Mouse (Mus musculus): ENCODE measurements at regions not wholly inside any gene's neighbourhood (a gene's known extent, or its start where the extent isn't known, plus 50 kb on each side); places are given as distances from the start of the nearest gene placed in this dataset.

DNA sequence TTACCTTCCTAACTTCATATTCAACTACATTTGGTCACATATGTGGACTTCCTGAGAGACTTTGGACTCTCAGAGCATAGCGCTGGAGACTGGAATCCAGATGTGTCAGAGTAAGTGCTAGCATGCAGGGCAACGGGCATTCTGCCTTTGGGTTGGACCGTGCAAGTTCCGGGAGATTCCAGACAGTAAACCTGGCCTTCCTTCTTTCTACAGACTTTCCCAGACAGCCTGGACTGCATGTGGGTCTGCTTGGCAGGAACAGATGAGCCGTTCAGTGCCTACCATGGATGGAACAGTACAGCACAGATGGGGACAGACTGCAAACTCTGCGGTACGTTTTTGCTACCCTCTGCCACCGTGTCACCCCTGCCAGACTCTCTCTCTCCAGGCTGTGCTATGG is 66.8 kb upstream of the Cnih3 start:
- 83% methylated on average over 8 of the region's 8 CpGs for WGBS
- Histone ChIP-seq H3K9ac (no peak overlapping the region), H3K27ac (replicated peaks) (no peak overlapping the region), H3K36me3 (no peaks in the 10 kb centered on the region), H3K9me3 (no peaks in the 10 kb centered on the region), H3K4me1 (peaks cover 6% of the 10 kb centered on the region), H3K4me2 (no peak overlapping the region), H3K27me3 (replicated peaks) (no peaks in the 10 kb centered on the region), H3K4me3 (no peak overlapping the region)
- ATAC-seq (ENCODE audit: extremely low read depth, insufficient number of reproducible peaks, low FRiP score, low TSS enrichment): no peak

DNA sequence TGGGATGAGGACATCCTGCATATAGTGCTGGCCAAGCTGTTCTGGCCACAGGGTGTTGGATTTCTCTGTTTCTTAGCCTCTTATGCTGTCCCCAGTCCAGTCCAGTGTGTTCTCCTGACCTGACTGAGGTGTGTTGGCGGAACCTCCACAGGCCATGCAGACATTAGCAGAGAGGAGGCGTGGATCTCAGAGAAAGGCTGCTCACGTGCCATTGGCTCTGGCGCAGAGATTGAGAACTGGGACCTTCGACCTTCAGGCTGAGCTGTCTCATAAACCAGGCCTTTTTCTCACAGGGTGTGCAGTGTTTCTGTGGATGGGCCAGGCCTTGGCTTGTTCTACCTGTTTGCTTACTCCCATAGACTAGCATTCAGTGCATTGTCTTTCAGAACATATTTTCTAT is 66.3 kb upstream of the Cnih3 start:
- Histone ChIP-seq H3K36me3 (no peaks in the 10 kb centered on the region), H3K27me3 (replicated peaks) (no peaks in the 10 kb centered on the region), H3K4me3 (no peak overlapping the region), H3K27ac (replicated peaks) (no peak overlapping the region), H3K4me1 (peaks cover 6% of the 10 kb centered on the region), H3K9ac (no peak overlapping the region), H3K4me2 (no peak overlapping the region), H3K9me3 (no peaks in the 10 kb centered on the region)
- no peak for ATAC-seq (ENCODE audit: extremely low read depth, insufficient number of reproducible peaks, low FRiP score, low TSS enrichment)
- WGBS: 73% methylated on average over 5 of the region's 5 CpGs

DNA sequence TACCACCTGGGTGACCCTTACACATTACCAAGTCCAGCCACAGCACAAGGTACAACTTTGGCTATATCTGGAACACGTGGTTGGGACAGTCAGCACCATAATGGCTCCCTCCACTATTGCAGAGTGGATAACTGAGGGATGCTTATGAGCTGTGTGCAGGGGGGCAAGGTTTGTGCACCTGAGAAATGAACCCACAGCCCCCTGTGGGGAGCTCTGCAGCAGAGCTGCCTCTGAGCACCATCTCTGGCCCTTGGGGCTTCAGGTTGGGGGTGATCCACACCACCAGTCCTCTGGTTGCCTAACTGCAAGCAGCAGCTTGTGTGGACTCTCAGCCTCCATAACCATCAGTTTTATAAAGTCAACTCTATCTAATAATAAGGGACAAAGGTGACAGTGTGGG is 65.3 kb upstream of the Cnih3 start:
- no peak overlapping the region for H3K4me3 ChIP-seq
- no peaks in the 10 kb centered on the region for H3K36me3 ChIP-seq
- no peaks in the 10 kb centered on the region for H3K27me3 ChIP-seq (replicated peaks)
- no peak for ATAC-seq (ENCODE audit: extremely low read depth, insufficient number of reproducible peaks, low FRiP score, low TSS enrichment)
- 75% methylated on average over 1 of the region's 1 CpGs for WGBS
- H3K4me1 ChIP-seq: peaks cover 6% of the 10 kb centered on the region
- H3K9ac ChIP-seq: no peak overlapping the region
- H3K9me3 ChIP-seq: no peaks in the 10 kb centered on the region
- no peak overlapping the region for H3K27ac ChIP-seq (replicated peaks)
- H3K4me2 ChIP-seq: no peak overlapping the region

DNA sequence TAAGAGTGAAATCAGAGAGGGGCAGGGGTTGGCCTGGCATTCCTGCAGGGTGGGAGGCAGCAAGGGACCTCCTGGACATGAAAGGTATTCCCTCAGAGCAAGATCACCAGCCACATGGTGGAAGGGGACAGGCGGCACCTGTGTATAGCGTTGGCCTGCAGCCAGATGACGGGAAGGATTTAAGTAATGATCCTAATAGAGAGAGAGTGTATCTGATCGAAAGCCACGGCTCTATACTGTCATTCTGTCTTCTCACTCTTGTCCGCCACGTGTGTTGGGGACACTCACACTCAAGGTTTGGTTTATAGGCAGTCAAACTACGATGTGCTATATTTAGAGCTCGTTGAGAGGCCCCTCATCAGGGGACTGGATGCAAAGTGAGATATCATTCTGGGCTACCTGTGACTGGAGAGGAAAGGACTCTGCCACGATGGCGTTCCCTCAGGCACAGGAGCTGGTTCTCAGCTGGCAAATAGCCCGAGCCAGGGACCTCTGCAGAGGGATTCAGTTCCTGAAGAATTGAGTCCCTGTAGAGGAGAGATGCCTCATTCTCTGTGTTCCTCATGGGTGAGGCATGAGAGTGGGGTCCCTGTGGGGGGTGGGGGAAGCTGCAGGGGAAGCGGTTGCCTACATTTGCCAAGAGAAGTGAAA is 62.9 kb upstream of the Cnih3 start:
- Histone ChIP-seq H3K4me2 (no peak overlapping the region), H3K27ac (replicated peaks) (no peak overlapping the region), H3K9me3 (no peaks in the 10 kb centered on the region), H3K27me3 (replicated peaks) (no peaks in the 10 kb centered on the region), H3K9ac (no peak overlapping the region), H3K4me3 (no peak overlapping the region), H3K4me1 (peaks cover 6% of the 10 kb centered on the region), H3K36me3 (no peaks in the 10 kb centered on the region)
- 41% methylated on average over 13 of the region's 13 CpGs for WGBS
- no peak for ATAC-seq (ENCODE audit: extremely low read depth, insufficient number of reproducible peaks, low FRiP score, low TSS enrichment)

DNA sequence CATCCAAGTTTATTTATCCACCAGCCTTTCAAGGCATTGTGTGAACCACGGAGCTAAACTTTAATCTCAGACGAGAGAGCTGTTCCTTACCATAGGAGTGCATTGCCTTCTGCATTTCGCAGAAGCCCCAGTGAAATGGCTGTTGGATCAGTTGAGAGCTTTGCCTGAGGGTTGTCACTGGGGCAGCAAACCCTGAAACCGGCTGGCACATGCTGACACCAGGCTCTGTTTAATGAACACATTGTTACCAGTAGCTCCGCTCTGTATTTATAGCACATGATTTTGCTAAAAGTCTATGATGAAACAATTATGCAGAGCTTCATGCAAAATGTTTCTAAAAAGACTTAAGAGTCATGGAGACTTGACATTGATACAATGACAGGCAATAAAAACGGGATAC is 61.2 kb upstream of the Cnih3 start:
- H3K9me3 ChIP-seq: no peaks in the 10 kb centered on the region
- no peak overlapping the region for H3K4me2 ChIP-seq
- peaks cover 6% of the 10 kb centered on the region for H3K4me1 ChIP-seq
- no peak overlapping the region for H3K4me3 ChIP-seq
- ATAC-seq (ENCODE audit: extremely low read depth, insufficient number of reproducible peaks, low FRiP score, low TSS enrichment): no peak
- no peaks in the 10 kb centered on the region for H3K36me3 ChIP-seq
- H3K27me3 ChIP-seq (replicated peaks): no peaks in the 10 kb centered on the region
- no peak overlapping the region for H3K9ac ChIP-seq
- H3K27ac ChIP-seq (replicated peaks): no peak overlapping the region
- WGBS: 63% methylated on average over 6 of the region's 6 CpGs

DNA sequence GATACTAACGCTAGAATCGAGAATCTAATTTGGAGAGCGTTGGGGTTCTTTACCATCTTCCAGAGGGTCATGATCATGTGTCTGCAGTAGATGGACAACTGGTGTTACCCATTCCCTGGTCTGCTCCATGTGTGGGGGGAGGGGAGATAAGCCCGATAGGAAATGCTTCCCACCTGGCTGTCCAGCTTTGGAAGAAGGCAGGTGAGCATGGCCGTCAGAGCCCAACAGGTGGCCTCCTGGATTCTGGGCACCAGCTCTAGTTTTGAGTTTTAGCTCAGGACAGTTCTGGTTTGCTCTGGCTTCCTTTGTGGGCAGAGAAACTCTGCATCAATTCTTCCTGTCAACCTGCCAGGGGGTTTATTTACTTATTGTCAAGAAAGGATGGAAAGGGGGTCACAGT is 60.5 kb upstream of the Cnih3 start:
- Histone ChIP-seq H3K4me3 (no peak overlapping the region), H3K9ac (no peak overlapping the region), H3K4me1 (peaks cover 6% of the 10 kb centered on the region), H3K9me3 (no peaks in the 10 kb centered on the region), H3K36me3 (no peaks in the 10 kb centered on the region), H3K27me3 (replicated peaks) (no peaks in the 10 kb centered on the region), H3K27ac (replicated peaks) (no peak overlapping the region), H3K4me2 (no peak overlapping the region)
- ATAC-seq (ENCODE audit: extremely low read depth, insufficient number of reproducible peaks, low FRiP score, low TSS enrichment): no peak
- 77% methylated on average over 5 of the region's 5 CpGs for WGBS

DNA sequence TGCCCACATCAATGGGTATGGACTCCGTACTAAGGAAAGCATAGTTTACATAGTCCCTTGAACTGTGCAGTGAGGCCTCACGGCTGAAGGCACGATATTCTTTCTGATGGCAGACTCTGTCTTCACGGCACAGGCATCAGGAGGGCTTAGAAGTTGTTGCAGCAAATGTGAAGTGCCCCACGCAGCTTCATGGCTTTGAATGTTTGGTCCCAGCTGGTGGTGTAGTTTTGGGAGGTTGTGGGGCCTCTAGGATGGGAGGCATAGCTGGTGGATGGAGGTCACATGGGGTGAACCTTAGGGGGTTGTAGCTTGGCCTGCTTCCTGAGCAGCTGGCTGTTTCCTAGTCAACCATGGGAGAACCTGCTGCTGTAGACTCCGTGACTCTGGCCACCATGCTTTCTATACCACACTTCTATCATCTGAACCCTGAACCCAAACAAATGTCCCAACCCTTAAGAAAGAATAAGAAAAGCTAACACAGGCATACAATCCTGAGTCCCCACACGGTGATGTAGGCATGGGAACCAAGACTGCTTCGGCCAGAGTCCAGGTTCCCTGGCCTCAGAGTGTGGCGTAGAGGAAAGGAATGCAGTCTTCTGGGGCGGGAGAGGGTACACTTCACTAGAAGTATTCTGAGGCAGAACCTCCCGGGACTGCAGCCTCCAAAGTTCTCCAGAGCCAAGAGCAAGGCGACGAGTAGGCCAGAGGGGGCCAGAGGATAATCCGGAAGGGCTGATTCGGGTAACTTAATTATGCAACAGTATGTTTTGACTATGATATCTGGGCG is 59.2 kb upstream of the Cnih3 start:
- Histone ChIP-seq H3K4me1 (peaks cover 8% of the 10 kb centered on the region), H3K27ac (replicated peaks) (no peak overlapping the region), H3K4me3 (no peak overlapping the region), H3K9ac (no peak overlapping the region), H3K27me3 (replicated peaks) (no peaks in the 10 kb centered on the region), H3K9me3 (no peaks in the 10 kb centered on the region), H3K36me3 (no peaks in the 10 kb centered on the region), H3K4me2 (no peak overlapping the region)
- WGBS: 75% methylated on average over 16 of the region's 16 CpGs
- ATAC-seq (ENCODE audit: extremely low read depth, insufficient number of reproducible peaks, low FRiP score, low TSS enrichment): no peak

DNA sequence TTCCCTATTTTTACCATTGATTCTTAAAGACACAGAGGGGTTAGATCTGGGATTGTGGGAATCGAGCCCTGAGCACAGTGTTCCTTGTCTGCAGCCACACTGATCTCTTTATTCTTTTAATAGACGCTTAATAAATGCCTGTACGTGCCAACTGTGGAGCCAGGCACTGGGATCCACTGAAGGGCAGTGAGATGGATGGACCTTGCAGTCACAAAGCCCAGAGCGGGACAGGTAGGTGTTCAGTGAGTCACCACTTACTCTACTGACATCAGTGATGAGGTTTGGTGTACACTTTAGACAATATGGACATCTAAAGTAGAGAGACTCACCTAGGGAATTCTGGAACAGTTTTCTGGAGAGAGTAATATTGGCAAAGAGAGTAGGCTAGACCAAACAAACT is 56.8 kb upstream of the Cnih3 start:
- WGBS: 87% methylated on average over 4 of the region's 4 CpGs
- no peaks in the 10 kb centered on the region for H3K36me3 ChIP-seq
- no peak overlapping the region for H3K4me2 ChIP-seq
- no peaks in the 10 kb centered on the region for H3K27me3 ChIP-seq (replicated peaks)
- no peak overlapping the region for H3K9ac ChIP-seq
- H3K4me1 ChIP-seq: 0 out of 2 replicates have a peak, but pooled peaks cover 2% of the 10 kb centered on the region
- no peak overlapping the region for H3K4me3 ChIP-seq
- H3K27ac ChIP-seq (replicated peaks): no peak overlapping the region
- no peaks in the 10 kb centered on the region for H3K9me3 ChIP-seq
- ATAC-seq (ENCODE audit: extremely low read depth, insufficient number of reproducible peaks, low FRiP score, low TSS enrichment): no peak

DNA sequence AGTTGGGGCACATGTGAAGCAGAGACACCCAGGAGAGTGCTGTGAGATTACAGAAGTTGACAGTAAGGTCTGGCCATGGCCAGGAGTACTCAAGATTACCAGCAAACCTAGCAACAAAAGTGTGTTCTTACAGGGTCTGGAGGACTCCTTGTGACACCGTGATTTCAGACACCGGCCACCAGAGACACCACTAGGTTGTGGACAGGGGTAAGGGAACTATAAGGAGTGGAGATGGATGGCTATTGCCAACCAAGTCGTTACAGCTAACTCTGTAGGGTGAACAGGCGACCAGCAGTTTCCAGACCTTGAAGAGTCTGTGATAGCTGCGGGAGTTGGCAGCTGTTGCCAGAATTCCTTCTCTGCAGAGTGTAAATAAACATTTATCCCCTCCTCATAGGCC is 54.4 kb upstream of the Cnih3 start:
- H3K27ac ChIP-seq (replicated peaks): no peak overlapping the region
- no peak for ATAC-seq (ENCODE audit: extremely low read depth, insufficient number of reproducible peaks, low FRiP score, low TSS enrichment)
- no peaks in the 10 kb centered on the region for H3K36me3 ChIP-seq
- H3K4me3 ChIP-seq: no peak overlapping the region
- no peak overlapping the region for H3K9ac ChIP-seq
- 61% methylated on average over 5 of the region's 5 CpGs for WGBS
- H3K9me3 ChIP-seq: no peaks in the 10 kb centered on the region
- no peak overlapping the region for H3K4me2 ChIP-seq
- no peaks in the 10 kb centered on the region for H3K27me3 ChIP-seq (replicated peaks)
- H3K4me1 ChIP-seq: 0 out of 2 replicates have a peak, but pooled peaks cover 2% of the 10 kb centered on the region

DNA sequence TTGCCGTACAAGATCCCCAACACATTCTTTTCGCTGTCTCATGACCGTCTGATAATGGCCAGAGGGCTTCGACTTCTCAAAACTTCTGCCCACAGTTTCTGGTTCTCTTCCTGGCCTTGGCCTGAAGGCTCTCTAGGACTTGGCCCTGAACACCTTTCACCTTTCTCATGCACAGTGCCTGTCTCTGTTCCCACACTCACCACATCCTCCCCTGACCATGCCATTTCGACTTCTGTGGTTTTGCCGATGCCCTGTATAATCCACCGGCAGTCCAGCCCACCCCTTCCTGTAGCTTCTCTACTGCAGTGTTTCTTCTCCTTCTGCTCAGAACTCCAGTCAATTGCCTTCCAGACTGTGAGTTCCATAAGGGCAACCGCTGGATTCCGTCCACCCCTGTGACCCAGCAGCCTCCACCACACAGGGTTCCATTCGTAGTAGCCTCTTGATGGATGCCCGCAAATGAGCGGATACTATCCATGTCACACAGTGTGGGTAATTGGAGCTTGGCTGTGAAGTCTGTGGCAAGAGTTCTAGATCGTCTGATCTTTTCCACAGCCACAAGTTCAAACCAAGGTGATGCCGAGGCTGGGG is 53.3 kb upstream of the Cnih3 start:
- Histone ChIP-seq H3K4me2 (no peak overlapping the region), H3K36me3 (no peaks in the 10 kb centered on the region), H3K27me3 (replicated peaks) (no peaks in the 10 kb centered on the region), H3K4me1 (0 out of 2 replicates have a peak, but pooled peaks cover 2% of the 10 kb centered on the region), H3K9me3 (no peaks in the 10 kb centered on the region), H3K9ac (no peak overlapping the region), H3K27ac (replicated peaks) (no peak overlapping the region), H3K4me3 (no peak overlapping the region)
- no peak for ATAC-seq (ENCODE audit: extremely low read depth, insufficient number of reproducible peaks, low FRiP score, low TSS enrichment)
- 80% methylated on average over 14 of the region's 14 CpGs for WGBS

DNA sequence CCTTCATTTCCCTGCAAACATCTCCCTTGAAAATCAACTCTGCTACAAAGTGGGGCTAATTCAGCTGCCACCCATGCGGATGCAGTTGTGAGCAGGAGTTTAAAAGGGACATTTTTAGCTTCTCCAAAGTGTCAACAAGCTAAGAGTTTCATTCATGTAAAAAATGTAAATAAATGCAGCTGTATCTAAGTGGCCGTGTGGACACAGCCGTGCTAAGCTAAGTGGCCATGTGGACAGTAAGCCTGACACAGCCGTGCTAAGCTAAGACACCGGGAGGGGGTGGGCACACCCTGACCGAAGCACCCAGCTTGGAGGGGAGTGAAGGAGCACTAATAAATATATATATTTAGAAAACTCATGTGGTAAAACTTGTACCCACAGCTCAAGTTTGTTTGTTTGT is 52.6 kb upstream of the Cnih3 start:
- Histone ChIP-seq H3K36me3 (no peaks in the 10 kb centered on the region), H3K4me1 (0 out of 2 replicates have a peak, but pooled peaks cover 2% of the 10 kb centered on the region), H3K9ac (no peak overlapping the region), H3K4me3 (no peak overlapping the region), H3K27ac (replicated peaks) (no peak overlapping the region), H3K27me3 (replicated peaks) (no peaks in the 10 kb centered on the region), H3K4me2 (no peak overlapping the region), H3K9me3 (no peaks in the 10 kb centered on the region)
- no peak for ATAC-seq (ENCODE audit: extremely low read depth, insufficient number of reproducible peaks, low FRiP score, low TSS enrichment)
- 85% methylated on average over 6 of the region's 6 CpGs for WGBS

Data from heart, embryonic 13.5 days (tissue).